Mouse (Mus musculus) stomach, postnatal 0 days (tissue): ENCODE measurements around the gene Ighmbp2.
"Not testable (repeated sequence)": the region's sequence is repeated elsewhere in the genome, so short reads cannot be mapped to it uniquely, and the experiment has no call there.

Experiments used
- CTCF ChIP-seq: IDR thresholded peaks from 2 replicates; pipeline ENCODE4 v1.5.1; 2016; ENCODE audit warnings: antibody characterized with exemption, low read depth, mild to moderate bottlenecking, moderate library complexity
- EP300 ChIP-seq: optimal IDR thresholded peaks from 2 replicates; pipeline ENCODE3; 2016; ENCODE audit warnings: antibody characterized with exemption

GRCm38 (mm10) chr19:3214937-3215336 lies 67.9 kb downstream of the Ighmbp2 start:
- not testable (repeated sequence) for TF ChIP-seq EP300, CTCF
